Mouse (Mus musculus): Measurements from ENCODE around the gene Nat8f5. TPM values are rescaled to one million over a fixed set of nuclear protein-coding genes. Genes with fewer than 3 reads are reported as not detected.

Gene Nat8f5
- not detected for polyA plus RNA-seq (2017; shearing (Covaris generic))

DNA sequence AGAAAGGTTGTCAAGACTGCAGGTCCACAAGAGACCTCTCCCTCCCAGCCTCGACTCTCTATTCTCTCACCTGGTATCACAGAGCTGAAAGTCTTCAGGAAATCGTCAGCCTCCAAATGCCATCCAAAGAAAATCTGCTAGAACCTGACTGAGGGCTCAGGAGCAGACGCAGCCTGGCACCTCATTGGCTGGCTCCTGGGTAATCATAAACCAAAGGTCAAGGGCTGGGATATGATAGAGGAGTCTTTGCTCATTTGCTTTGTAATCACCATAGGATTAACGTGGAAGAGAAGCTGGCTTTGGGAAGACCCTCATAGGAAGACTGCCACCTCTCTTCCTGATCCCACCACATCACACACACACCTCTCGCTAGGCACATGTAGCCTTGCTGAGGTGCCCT is at the start of gene Nat8f5, which contains the start of gene Nat8f6:
Gene Nat8f5 (minus strand): TSS at position 136 of the 400 bp plus-strand sequence.
Gene Nat8f6 (minus strand): TSS at position 118 of the 400 bp plus-strand sequence.

DNA sequence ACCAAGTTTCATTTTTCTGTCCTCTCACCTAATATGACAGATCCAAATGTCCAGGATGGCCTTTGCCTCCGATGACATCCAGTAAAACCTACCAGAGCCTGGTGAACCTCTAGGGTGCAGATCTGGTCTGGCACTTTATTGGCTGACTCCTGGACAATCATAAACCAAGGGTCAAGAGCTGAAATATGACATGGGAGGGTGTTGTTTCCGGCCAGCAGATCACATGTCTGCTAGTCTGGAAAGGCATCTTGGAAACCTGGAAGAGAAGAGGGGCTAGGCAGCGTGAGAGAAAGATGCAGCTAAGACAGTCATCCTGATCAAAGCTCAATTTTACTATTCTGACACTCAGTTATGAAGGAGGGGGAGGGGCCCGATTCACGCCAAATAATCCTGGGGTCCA is 48.2 kb upstream of the Nat8f5 start, which contains the start of gene Nat8f2:
Gene Nat8f2 (minus strand): TSS at position 153 of the 400 bp plus-strand sequence.

GRCm38 (mm10) chr6:85831796-85832321 is 11.1 kb upstream of the Nat8f5 start, which contains the start of gene Nat8:
Nat8 (minus strand) TSS chr6:85832082.

Other genes with a start within 250 kb of the Nat8f5 start
- 1.3 TPM for gene Alms1, start 233.4 kb downstream of the Nat8f5 start, polyA plus RNA-seq (2017; shearing (Covaris generic))
- gene Nat8f7, start 107.8 kb downstream of the Nat8f5 start, polyA plus RNA-seq (2017; shearing (Covaris generic)): not detected
- gene Nat8f3, start 55.2 kb downstream of the Nat8f5 start, polyA plus RNA-seq (2017; shearing (Covaris generic)): not detected
- gene Nat8f6, start within 50 bp of the Nat8f5 start, polyA plus RNA-seq (2017; shearing (Covaris generic)): not detected
- not detected for gene Nat8, start 11.1 kb upstream of the Nat8f5 start, polyA plus RNA-seq (2017; shearing (Covaris generic))
- not detected for gene Nat8f2, start 48.2 kb upstream of the Nat8f5 start, polyA plus RNA-seq (2017; shearing (Covaris generic))
- gene Nat8f4, start 83.9 kb upstream of the Nat8f5 start, polyA plus RNA-seq (2017; shearing (Covaris generic)): 2.8 TPM
- 25.1 TPM for gene Tprkb, start 90.9 kb upstream of the Nat8f5 start, polyA plus RNA-seq (2017; shearing (Covaris generic))
- gene Nat8f1, start 94.7 kb upstream of the Nat8f5 start, polyA plus RNA-seq (2017; shearing (Covaris generic)): 3.3 TPM
- gene Dusp11, start 140.7 kb upstream of the Nat8f5 start, polyA plus RNA-seq (2017; shearing (Covaris generic)): 278 TPM
- gene Figla, start 195.2 kb upstream of the Nat8f5 start, polyA plus RNA-seq (2017; shearing (Covaris generic)): not detected
- not detected for gene Add2, start 207.7 kb upstream of the Nat8f5 start, polyA plus RNA-seq (2017; shearing (Covaris generic))

Data from naive thymus-derived CD4-positive, alpha-beta T cell, adult 5 months (primary cell).